Mouse (Mus musculus): ENCODE results near the gene Pde7b. TPM values are rescaled to one million over a fixed set of nuclear protein-coding genes. Genes with fewer than 3 reads are reported as not detected.

The Pde7b gene
- polyA plus RNA-seq, 2 experiments = 7.0 to 8.8 TPM

- no peak; the same call in 1 of the 2 replicates for ATAC-seq (ENCODE audit: low FRiP score, low read depth)
- no peaks in the 10 kb centered on the region for H3K9me3 ChIP-seq (ENCODE audit: control insufficient read depth, low read length)
- no peaks in the 10 kb centered on the region for H3K36me3 ChIP-seq (ENCODE audit: control insufficient read depth, insufficient read depth, low read length)
- H3K9ac ChIP-seq (ENCODE audit: low read depth, low read length, severe bottlenecking) = no peak overlapping the region
- no peaks in the 10 kb centered on the region for H3K27me3 ChIP-seq (ENCODE audit: control insufficient read depth, insufficient read depth, low read length)
- WGBS = 78% methylated on average over 2 of the region's 2 CpGs
- H3K27ac ChIP-seq (replicated peaks; ENCODE audit: low read depth, low read length) = no peak overlapping the region
- no peak overlapping the region for H3K4me2 ChIP-seq (replicated peaks; ENCODE audit: low read depth, low read length, severe bottlenecking)
- no peak overlapping the region for H3K4me3 ChIP-seq (replicated peaks; ENCODE audit: low read length)
- DNase-seq (ENCODE audit: low spot score) = peak; percentile 72
- H3K4me1 ChIP-seq (ENCODE audit: control insufficient read depth, insufficient read depth, low read length) = no peaks in the 10 kb centered on the region; the same call in 1 of the 2 replicates
- no peak for TF ChIP-seq POLR2A (IDR thresholded peaks at IDR 0.05; ENCODE audit: borderline replicate concordance, extremely low read depth, insufficient read depth, insufficient read length)
Measured at GRCm38 (mm10) chr10:20405471-20405870, 319.4 kb downstream of the Pde7b start.

DNA sequence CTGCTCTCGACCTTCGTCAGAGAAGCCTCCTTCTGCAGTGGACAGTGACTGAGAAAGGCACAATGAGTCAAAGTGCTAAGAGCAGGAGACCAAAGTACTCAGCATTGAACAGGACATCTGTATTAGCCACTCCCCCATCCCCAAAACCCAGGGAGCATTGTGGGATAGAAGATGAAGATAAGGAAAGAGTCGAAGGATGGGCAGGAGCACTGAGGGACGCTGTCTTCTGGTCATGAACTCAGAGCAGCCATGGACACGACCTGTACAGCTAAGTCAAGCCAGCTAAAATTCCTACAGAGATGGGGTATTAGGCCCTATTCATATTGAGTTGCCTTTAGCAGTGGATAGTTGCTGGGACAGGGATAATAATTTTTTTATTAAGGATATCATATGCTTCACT is 321.9 kb downstream of the Pde7b start:
- Histone ChIP-seq H3K4me2 (replicated peaks; ENCODE audit: low read depth, low read length, severe bottlenecking) (no peak overlapping the region), H3K4me3 (replicated peaks; ENCODE audit: low read length) (no peak overlapping the region), H3K9ac (ENCODE audit: low read depth, low read length, severe bottlenecking) (no peak overlapping the region), H3K4me1 (ENCODE audit: control insufficient read depth, insufficient read depth, low read length) (no peaks in the 10 kb centered on the region), H3K36me3 (ENCODE audit: control insufficient read depth, insufficient read depth, low read length) (0 out of 2 replicates have a peak, but pooled peaks cover 5% of the 10 kb centered on the region), H3K27ac (replicated peaks; ENCODE audit: low read depth, low read length) (no peak overlapping the region), H3K27me3 (ENCODE audit: control insufficient read depth, insufficient read depth, low read length) (no peaks in the 10 kb centered on the region), H3K9me3 (ENCODE audit: control insufficient read depth, low read length) (no peaks in the 10 kb centered on the region)
- DNase-seq (ENCODE audit: low spot score) = no peak
- 77% methylated on average over 5 of the region's 5 CpGs for WGBS
- TF ChIP-seq POLR2A (IDR thresholded peaks at IDR 0.05; ENCODE audit: borderline replicate concordance, extremely low read depth, insufficient read depth, insufficient read length) = no peak
- no peak for ATAC-seq (ENCODE audit: low FRiP score, low read depth)

DNA sequence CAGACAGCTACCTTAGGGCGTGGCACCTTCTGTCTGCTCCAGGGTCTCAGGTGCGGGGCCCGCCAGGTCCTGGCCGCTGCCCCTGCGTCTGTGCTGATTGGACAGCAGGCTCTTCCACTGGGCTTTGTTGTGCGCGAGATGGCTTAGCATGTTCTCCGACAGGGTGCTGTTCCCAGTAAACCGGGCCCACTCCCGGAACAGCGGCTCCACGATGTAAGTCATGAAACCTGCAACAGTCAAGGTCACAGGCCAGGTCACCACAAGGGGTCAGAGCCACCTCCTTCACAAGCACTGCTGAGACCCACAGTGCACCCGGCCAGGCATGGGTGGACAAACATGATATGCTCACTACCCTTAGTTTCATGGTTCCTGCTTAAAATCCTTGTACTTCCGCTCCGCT is 324.5 kb downstream of the Pde7b start:
- WGBS = 77% methylated on average over 11 of the region's 15 CpGs
- H3K27me3 ChIP-seq (ENCODE audit: control insufficient read depth, insufficient read depth, low read length) = no peaks in the 10 kb centered on the region
- H3K4me1 ChIP-seq (ENCODE audit: control insufficient read depth, insufficient read depth, low read length) = no peaks in the 10 kb centered on the region
- no peak for TF ChIP-seq POLR2A (IDR thresholded peaks at IDR 0.05; ENCODE audit: borderline replicate concordance, extremely low read depth, insufficient read depth, insufficient read length)
- no peak overlapping the region for H3K27ac ChIP-seq (replicated peaks; ENCODE audit: low read depth, low read length)
- DNase-seq (ENCODE audit: low spot score) (no peak), ATAC-seq (ENCODE audit: low FRiP score, low read depth) (no peak)
- H3K4me2 ChIP-seq (replicated peaks; ENCODE audit: low read depth, low read length, severe bottlenecking) = no peak overlapping the region
- H3K4me3 ChIP-seq (replicated peaks; ENCODE audit: low read length) = no peak overlapping the region
- 0 out of 2 replicates have a peak, but pooled peaks cover 5% of the 10 kb centered on the region for H3K36me3 ChIP-seq (ENCODE audit: control insufficient read depth, insufficient read depth, low read length)
- no peaks in the 10 kb centered on the region for H3K9me3 ChIP-seq (ENCODE audit: control insufficient read depth, low read length)
- H3K9ac ChIP-seq (ENCODE audit: low read depth, low read length, severe bottlenecking) = no peak overlapping the region

GRCm38 (mm10) chr10:20398641-20399390 is 326.1 kb downstream of the Pde7b start:
- no peak overlapping the region for H3K27ac ChIP-seq (replicated peaks; ENCODE audit: low read depth, low read length)
- 53% methylated on average over 12 of the region's 12 CpGs for WGBS
- TF ChIP-seq POLR2A (IDR thresholded peaks at IDR 0.05; ENCODE audit: borderline replicate concordance, extremely low read depth, insufficient read depth, insufficient read length) = no peak
- no peaks in the 10 kb centered on the region for H3K9me3 ChIP-seq (ENCODE audit: control insufficient read depth, low read length)
- H3K9ac ChIP-seq (ENCODE audit: low read depth, low read length, severe bottlenecking) = no peak overlapping the region
- H3K4me2 ChIP-seq (replicated peaks; ENCODE audit: low read depth, low read length, severe bottlenecking) = no peak overlapping the region
- H3K4me3 ChIP-seq (replicated peaks; ENCODE audit: low read length) = no peak overlapping the region
- ATAC-seq (ENCODE audit: low FRiP score, low read depth) (no peak), DNase-seq (ENCODE audit: low spot score) (peak; percentile 20)
- H3K27me3 ChIP-seq (ENCODE audit: control insufficient read depth, insufficient read depth, low read length) = no peaks in the 10 kb centered on the region
- peaks cover 5% of the 10 kb centered on the region; the same call in 1 of the 2 replicates for H3K4me1 ChIP-seq (ENCODE audit: control insufficient read depth, insufficient read depth, low read length)
- H3K36me3 ChIP-seq (ENCODE audit: control insufficient read depth, insufficient read depth, low read length) = 0 out of 2 replicates have a peak, but pooled peaks cover 5% of the 10 kb centered on the region

DNA sequence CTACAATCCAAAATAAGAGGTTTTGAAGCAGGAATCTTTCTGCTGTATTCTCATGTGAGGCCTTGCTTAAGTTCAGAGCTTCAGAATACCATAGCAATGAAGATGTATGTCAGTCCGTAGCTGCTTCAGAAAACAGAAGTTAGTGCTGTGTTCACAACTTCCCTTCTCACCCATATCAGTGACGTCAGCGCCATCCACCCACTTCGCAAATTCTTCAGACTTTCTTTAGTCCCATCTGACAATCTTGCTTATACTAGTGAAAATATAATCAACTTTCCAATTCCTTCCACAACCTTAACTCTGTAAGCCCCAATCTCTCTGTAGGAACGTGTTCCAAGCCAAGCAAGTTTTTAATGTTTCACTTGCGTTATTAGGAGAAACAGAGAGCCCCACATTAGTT is 326.7 kb downstream of the Pde7b start:
- H3K9ac ChIP-seq (ENCODE audit: low read depth, low read length, severe bottlenecking) = no peak overlapping the region
- no peak overlapping the region for H3K4me2 ChIP-seq (replicated peaks; ENCODE audit: low read depth, low read length, severe bottlenecking)
- DNase-seq (ENCODE audit: low spot score) (no peak), ATAC-seq (ENCODE audit: low FRiP score, low read depth) (no peak)
- no peaks in the 10 kb centered on the region for H3K9me3 ChIP-seq (ENCODE audit: control insufficient read depth, low read length)
- peaks cover 5% of the 10 kb centered on the region; the same call in 1 of the 2 replicates for H3K4me1 ChIP-seq (ENCODE audit: control insufficient read depth, insufficient read depth, low read length)
- 0 out of 2 replicates have a peak, but pooled peaks cover 5% of the 10 kb centered on the region for H3K36me3 ChIP-seq (ENCODE audit: control insufficient read depth, insufficient read depth, low read length)
- 72% methylated on average over 6 of the region's 6 CpGs for WGBS
- H3K27me3 ChIP-seq (ENCODE audit: control insufficient read depth, insufficient read depth, low read length) = no peaks in the 10 kb centered on the region
- no peak overlapping the region for H3K27ac ChIP-seq (replicated peaks; ENCODE audit: low read depth, low read length)
- no peak overlapping the region for H3K4me3 ChIP-seq (replicated peaks; ENCODE audit: low read length)
- no peak for TF ChIP-seq POLR2A (IDR thresholded peaks at IDR 0.05; ENCODE audit: borderline replicate concordance, extremely low read depth, insufficient read depth, insufficient read length)
